Mouse (Mus musculus) liver, postnatal 0 days (tissue): ENCODE data around the gene Hs3st6.

ENCODE experiments used
- CTCF ChIP-seq: sonication (generic); IDR thresholded peaks from 2 replicates; pipeline ENCODE4 v1.5.1; 2016; ENCODE audit warnings: antibody characterized with exemption, low read depth
- EP300 ChIP-seq: IDR thresholded peaks from 2 replicates; pipeline ENCODE4 v1.6.1; 2016; ENCODE audit warnings: antibody characterized with exemption, low read depth, mild to moderate bottlenecking

DNA sequence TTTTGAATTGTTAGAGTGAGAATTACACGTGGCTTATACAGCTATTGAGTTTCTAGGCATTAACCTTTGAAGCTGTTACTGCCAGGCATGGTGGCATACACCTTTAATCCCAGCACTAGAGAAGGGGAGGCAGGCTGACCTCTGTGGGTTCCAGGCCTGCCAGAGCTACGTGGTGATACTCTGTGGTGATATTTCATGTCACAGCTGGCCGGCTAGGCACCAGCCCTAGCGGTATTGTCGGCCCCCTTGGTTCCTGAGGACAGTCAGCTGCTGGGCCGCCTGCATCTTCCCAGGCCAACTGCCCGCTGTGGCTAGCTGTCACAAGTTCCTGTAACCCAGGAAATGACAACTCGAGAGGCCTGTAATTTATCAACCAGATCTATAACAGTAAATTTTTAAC is 39.4 kb downstream of the Hs3st6 start:
- no peak; the same call in 1 of the 2 replicates for TF ChIP-seq CTCF
- no peak for TF ChIP-seq EP300
